Mouse (Mus musculus): Measurements from ENCODE around the gene Lbh. TPM values are rescaled to one million over a fixed set of nuclear protein-coding genes. Genes with fewer than 3 reads are reported as not detected.
A peak's percentile ranks its signal among the peaks of the same experiment; 100 is the strongest.

Lbh gene
- total and polyA plus RNA-seq, 3 experiments: 354 to 522 (median 451) TPM

DNA sequence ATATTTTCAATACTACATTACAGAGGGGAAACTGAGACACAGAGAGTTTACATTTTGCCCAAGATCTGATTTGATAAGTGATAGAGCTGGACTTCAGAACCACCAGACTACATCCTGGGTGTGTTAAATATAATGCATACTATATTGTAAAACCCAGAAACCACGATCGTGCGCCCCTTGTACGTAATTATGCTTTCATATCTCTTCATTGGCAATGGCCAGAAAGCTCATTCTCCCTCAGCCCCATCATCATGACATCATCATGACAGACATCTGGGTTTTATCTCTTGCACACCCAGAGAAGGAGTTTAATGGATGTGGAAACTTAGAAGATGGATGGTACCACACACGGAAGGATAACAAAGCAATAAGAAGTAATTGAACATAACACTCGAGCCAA, 17.1 kb upstream of the Lbh start:
- H3K4me3 ChIP-seq: no peak overlapping the region
- H3K27ac ChIP-seq: no peak overlapping the region
- intact Hi-C loops (cut with DNase I): no loop called here
- no peak for DNase-seq
- no peak overlapping the region for H3K9ac ChIP-seq (ENCODE audit: low read depth, low read length)
- no peaks in the 10 kb centered on the region for H3K27me3 ChIP-seq (ENCODE audit: control insufficient read depth, insufficient read depth, low read length)
- TF ChIP-seq CTCF (IDR thresholded peaks at IDR 0.05) (no peak), EP300 (IDR thresholded peaks at IDR 0.05; ENCODE audit: insufficient read depth, low read depth, low read length) (no peak), POLR2A (IDR thresholded peaks at IDR 0.05; ENCODE audit: insufficient read depth, low read depth, low read length) (no peak)
- no peaks in the 10 kb centered on the region for H3K36me3 ChIP-seq (ENCODE audit: control insufficient read depth, insufficient read depth, low read length)
- WGBS: 82% methylated on average over 6 of the region's 6 CpGs
- H3K4me1 ChIP-seq (ENCODE audit: control insufficient read depth, insufficient read depth, low read length): no peaks in the 10 kb centered on the region; the same call in 1 of the 2 replicates
- H3K79me2 ChIP-seq (replicated peaks; ENCODE audit: control insufficient read depth, insufficient read depth, low read length): no peaks in the 10 kb centered on the region

- 67% methylated on average over 4 of the region's 4 CpGs for WGBS
- H3K36me3 ChIP-seq (ENCODE audit: control insufficient read depth, insufficient read depth, low read length): no peaks in the 10 kb centered on the region
- TF ChIP-seq CTCF (IDR thresholded peaks at IDR 0.05): no peak
- no peak for TF ChIP-seq EP300 (IDR thresholded peaks at IDR 0.05; ENCODE audit: insufficient read depth, low read depth, low read length)
- no peak for TF ChIP-seq POLR2A (IDR thresholded peaks at IDR 0.05; ENCODE audit: insufficient read depth, low read depth, low read length)
- H3K4me1 ChIP-seq (ENCODE audit: control insufficient read depth, insufficient read depth, low read length): no peaks in the 10 kb centered on the region; the same call in 1 of the 2 replicates
- intact Hi-C loops (cut with DNase I): no loop called here
- no peak overlapping the region for H3K4me3 ChIP-seq
- no peaks in the 10 kb centered on the region for H3K27me3 ChIP-seq (ENCODE audit: control insufficient read depth, insufficient read depth, low read length)
- no peak overlapping the region for H3K9ac ChIP-seq (ENCODE audit: low read depth, low read length)
- no peak overlapping the region for H3K27ac ChIP-seq
- DNase-seq: no peak
- no peaks in the 10 kb centered on the region for H3K79me2 ChIP-seq (replicated peaks; ENCODE audit: control insufficient read depth, insufficient read depth, low read length)
These were observed 16.4 kb upstream of the Lbh start for GRCm38 (mm10) chr17:72901705-72902104.

- H3K27ac ChIP-seq: no peak overlapping the region
- H3K4me1 ChIP-seq (ENCODE audit: control insufficient read depth, insufficient read depth, low read length): no peaks in the 10 kb centered on the region; the same call in 1 of the 2 replicates
- DNase-seq: no peak
- no peak for TF ChIP-seq POLR2A (IDR thresholded peaks at IDR 0.05; ENCODE audit: insufficient read depth, low read depth, low read length)
- no peak for TF ChIP-seq EP300 (IDR thresholded peaks at IDR 0.05; ENCODE audit: insufficient read depth, low read depth, low read length)
- no peak for TF ChIP-seq CTCF (IDR thresholded peaks at IDR 0.05)
- H3K79me2 ChIP-seq (replicated peaks; ENCODE audit: control insufficient read depth, insufficient read depth, low read length): no peaks in the 10 kb centered on the region
- H3K9ac ChIP-seq (ENCODE audit: low read depth, low read length): no peak overlapping the region
- no peaks in the 10 kb centered on the region for H3K36me3 ChIP-seq (ENCODE audit: control insufficient read depth, insufficient read depth, low read length)
- intact Hi-C loops (cut with DNase I): no loop called here
- H3K4me3 ChIP-seq: no peak overlapping the region
- WGBS: 96% methylated on average over 5 of the region's 5 CpGs
- H3K27me3 ChIP-seq (ENCODE audit: control insufficient read depth, insufficient read depth, low read length): no peaks in the 10 kb centered on the region
These were observed 14.8 kb upstream of the Lbh start for GRCm38 (mm10) chr17:72903321-72903720.

DNA sequence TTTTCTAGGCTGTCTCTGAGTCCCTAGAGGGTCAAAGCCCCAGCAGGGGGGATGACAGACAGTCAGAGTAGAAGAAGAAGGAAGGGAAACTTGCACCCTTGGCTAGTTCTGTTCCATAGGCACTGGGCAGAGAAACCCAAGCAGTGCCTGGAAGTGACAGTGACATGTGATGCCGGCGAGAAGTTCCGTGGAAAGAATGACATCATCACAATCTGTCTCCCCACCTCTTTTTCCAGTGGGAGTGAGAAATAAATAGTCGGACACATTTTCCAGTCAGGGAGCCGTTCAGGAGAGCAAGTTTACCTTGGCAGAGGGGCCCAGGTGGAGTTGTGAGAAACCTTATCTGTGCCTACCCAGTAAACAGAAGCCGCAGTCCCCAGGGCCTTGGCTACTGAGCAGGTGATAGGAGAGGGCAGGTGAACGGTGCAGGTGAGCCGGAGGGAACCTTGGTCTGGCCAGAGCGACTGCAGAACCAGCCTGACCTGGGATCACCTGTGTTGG, 14.1 kb upstream of the Lbh start:
- H3K9ac ChIP-seq (ENCODE audit: low read depth, low read length): no peak overlapping the region
- H3K36me3 ChIP-seq (ENCODE audit: control insufficient read depth, insufficient read depth, low read length): no peaks in the 10 kb centered on the region
- intact Hi-C loops (cut with DNase I): no loop called here
- H3K27me3 ChIP-seq (ENCODE audit: control insufficient read depth, insufficient read depth, low read length): no peaks in the 10 kb centered on the region
- H3K27ac ChIP-seq: no peak overlapping the region
- TF ChIP-seq POLR2A (IDR thresholded peaks at IDR 0.05; ENCODE audit: insufficient read depth, low read depth, low read length) (no peak), CTCF (IDR thresholded peaks at IDR 0.05) (no peak), EP300 (IDR thresholded peaks at IDR 0.05; ENCODE audit: insufficient read depth, low read depth, low read length) (no peak)
- H3K4me3 ChIP-seq: no peak overlapping the region
- no peaks in the 10 kb centered on the region; the same call in 1 of the 2 replicates for H3K4me1 ChIP-seq (ENCODE audit: control insufficient read depth, insufficient read depth, low read length)
- no peaks in the 10 kb centered on the region for H3K79me2 ChIP-seq (replicated peaks; ENCODE audit: control insufficient read depth, insufficient read depth, low read length)
- peak in 1 of 2 experiments; percentile 49 for DNase-seq
- WGBS: 33% methylated on average over 9 of the region's 9 CpGs

DNA sequence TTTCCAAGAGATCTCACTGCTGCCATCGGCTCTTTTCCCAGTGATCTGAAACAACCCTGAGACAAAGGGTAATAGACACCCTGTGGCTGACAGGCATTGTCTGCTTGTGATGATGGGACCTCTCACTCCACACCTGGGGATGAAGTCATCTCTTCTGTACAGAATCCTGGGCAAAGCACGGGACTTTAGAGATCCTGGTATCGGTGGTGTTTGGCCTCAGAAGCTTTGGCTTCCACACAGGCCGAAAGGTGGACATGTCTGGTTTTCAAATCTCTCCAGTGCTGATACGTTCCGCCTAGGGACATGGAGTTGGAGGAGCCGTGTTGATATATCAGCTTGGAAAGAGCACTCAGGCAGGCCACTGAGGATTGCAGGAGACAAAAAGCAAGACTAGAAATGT, 13.2 kb upstream of the Lbh start:
- H3K36me3 ChIP-seq (ENCODE audit: control insufficient read depth, insufficient read depth, low read length): no peaks in the 10 kb centered on the region
- no peaks in the 10 kb centered on the region for H3K27me3 ChIP-seq (ENCODE audit: control insufficient read depth, insufficient read depth, low read length)
- H3K9ac ChIP-seq (ENCODE audit: low read depth, low read length): no peak overlapping the region
- H3K4me1 ChIP-seq (ENCODE audit: control insufficient read depth, insufficient read depth, low read length): no peaks in the 10 kb centered on the region; the same call in 1 of the 2 replicates
- intact Hi-C loops (cut with DNase I): no loop called here
- H3K27ac ChIP-seq: no peak overlapping the region
- no peaks in the 10 kb centered on the region for H3K79me2 ChIP-seq (replicated peaks; ENCODE audit: control insufficient read depth, insufficient read depth, low read length)
- WGBS: 93% methylated on average over 7 of the region's 7 CpGs
- TF ChIP-seq POLR2A (IDR thresholded peaks at IDR 0.05; ENCODE audit: insufficient read depth, low read depth, low read length): no peak
- TF ChIP-seq CTCF (IDR thresholded peaks at IDR 0.05): no peak
- TF ChIP-seq EP300 (IDR thresholded peaks at IDR 0.05; ENCODE audit: insufficient read depth, low read depth, low read length): no peak
- no peak overlapping the region for H3K4me3 ChIP-seq
- DNase-seq: no peak

- peak in 1 of 2 experiments; percentile 9 for DNase-seq
- H3K4me3 ChIP-seq: no peak overlapping the region
These were observed 11.7 kb upstream of the Lbh start for GRCm38 (mm10) chr17:72906231-72906896.

More at GRCm38 (mm10) chr17:72906231-72906896, 11.7 kb upstream of the Lbh start:
- intact Hi-C loops (cut with DNase I): no loop called here
- H3K4me1 ChIP-seq (ENCODE audit: control insufficient read depth, insufficient read depth, low read length): no peaks in the 10 kb centered on the region; the same call in 1 of the 2 replicates
- H3K27me3 ChIP-seq (ENCODE audit: control insufficient read depth, insufficient read depth, low read length): no peaks in the 10 kb centered on the region
- no peak for TF ChIP-seq EP300 (IDR thresholded peaks at IDR 0.05; ENCODE audit: insufficient read depth, low read depth, low read length)
- no peak for TF ChIP-seq POLR2A (IDR thresholded peaks at IDR 0.05; ENCODE audit: insufficient read depth, low read depth, low read length)
- no peak for TF ChIP-seq CTCF (IDR thresholded peaks at IDR 0.05)
- 75% methylated on average over 10 of the region's 10 CpGs for WGBS
- no peaks in the 10 kb centered on the region for H3K79me2 ChIP-seq (replicated peaks; ENCODE audit: control insufficient read depth, insufficient read depth, low read length)
- H3K9ac ChIP-seq (ENCODE audit: low read depth, low read length): no peak overlapping the region
- H3K27ac ChIP-seq: no peak overlapping the region
- H3K36me3 ChIP-seq (ENCODE audit: control insufficient read depth, insufficient read depth, low read length): no peaks in the 10 kb centered on the region
